Mouse (Mus musculus): ENCODE measurements around the gene Rflna.

Rflna gene

GRCm38 (mm10) chr5:125006896-125007295, 3.9 kb downstream of the Rflna start:
- no peak for DNase-seq

- no peak for DNase-seq
Measured at GRCm38 (mm10) chr5:125011166-125011565, 8.1 kb downstream of the Rflna start.

GRCm38 (mm10) chr5:125011628-125012027, 8.6 kb downstream of the Rflna start:
- DNase-seq: no peak

GRCm38 (mm10) chr5:125014497-125014896, 11.5 kb downstream of the Rflna start:
- DNase-seq: peak; percentile 73

GRCm38 (mm10) chr5:125015066-125015465, 12.0 kb downstream of the Rflna start:
- no peak for DNase-seq

- DNase-seq: no peak
Measured at GRCm38 (mm10) chr5:125015576-125015975, 12.6 kb downstream of the Rflna start.

- DNase-seq: peak; percentile 49
Measured at GRCm38 (mm10) chr5:125016421-125017242, 13.6 kb downstream of the Rflna start.

- DNase-seq: no peak
Measured at GRCm38 (mm10) chr5:125017332-125017731, 14.3 kb downstream of the Rflna start.

- DNase-seq: no peak
Measured at GRCm38 (mm10) chr5:125019099-125019498, 16.1 kb downstream of the Rflna start.

GRCm38 (mm10) chr5:125021298-125021697, 18.3 kb downstream of the Rflna start:
- peak; percentile 44 for DNase-seq

GRCm38 (mm10) chr5:125024002-125024401, 21.0 kb downstream of the Rflna start:
- no peak for DNase-seq

- no peak for DNase-seq
Measured at GRCm38 (mm10) chr5:125028371-125028770, 25.4 kb downstream of the Rflna start.

GRCm38 (mm10) chr5:125028911-125029310, 25.9 kb downstream of the Rflna start:
- no peak for DNase-seq

- no peak for DNase-seq
Measured at GRCm38 (mm10) chr5:125036483-125036882, 33.5 kb downstream of the Rflna start.

- DNase-seq: no peak
Measured at GRCm38 (mm10) chr5:125039377-125040027, 36.5 kb downstream of the Rflna start.

GRCm38 (mm10) chr5:125040128-125040584, 37.1 kb downstream of the Rflna start:
- peak; percentile 95 for DNase-seq

- DNase-seq: no peak
Measured at GRCm38 (mm10) chr5:125041578-125041977, 38.6 kb downstream of the Rflna start.

GRCm38 (mm10) chr5:125043448-125043847, 40.4 kb downstream of the Rflna start:
- DNase-seq: no peak

GRCm38 (mm10) chr5:125045202-125045601, 42.2 kb downstream of the Rflna start:
- no peak for DNase-seq

GRCm38 (mm10) chr5:125046436-125046835, 43.4 kb downstream of the Rflna start:
- DNase-seq: no peak

- no peak for DNase-seq
Measured at GRCm38 (mm10) chr5:125049481-125049880, 46.5 kb downstream of the Rflna start.

GRCm38 (mm10) chr5:125052237-125052602, 49.2 kb downstream of the Rflna start:
- no peak for DNase-seq

GRCm38 (mm10) chr5:125052603-125053488, 49.8 kb downstream of the Rflna start:
- DNase-seq: peak; percentile 96
